Mouse (Mus musculus) yolk sac, embryonic 10.5 days (tissue): Measurements from ENCODE around the gene Serpina1d.
"Not testable (repeated sequence)": the region's sequence is repeated elsewhere in the genome, so short reads cannot be mapped to it uniquely, and the experiment has no call there.

Source experiments
- DNase-seq: peaks from one replicate; pipeline ENCODE4 v3.0.0-alpha.2; 2017; ENCODE audit warnings: low spot score

Serpina1d gene

GRCm38 (mm10) chr12:103773246-103773851 is at the start of gene Serpina1d:
Serpina1d (minus strand) TSS chr12:103773592.
- peak; percentile 59 for DNase-seq

DNA sequence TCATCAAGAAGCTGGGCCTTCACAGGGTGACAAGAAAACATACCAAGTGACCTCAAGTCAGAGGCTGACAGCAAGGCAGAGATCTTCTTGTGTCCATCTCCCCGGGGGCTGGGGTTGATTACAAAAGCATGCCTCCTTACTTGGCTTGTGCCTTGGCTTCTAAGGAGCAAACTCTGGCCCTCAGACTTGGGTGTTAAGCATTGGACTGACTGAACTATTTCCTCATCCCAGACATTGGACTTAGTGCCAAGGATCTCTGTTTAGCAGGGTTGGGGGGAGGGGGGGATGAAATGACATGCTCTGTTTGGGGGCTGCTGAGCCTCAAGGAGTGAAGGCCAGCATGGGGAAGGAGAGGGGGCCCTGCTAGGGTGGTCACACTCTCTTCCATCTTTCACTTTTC is 2.8 kb downstream of the Serpina1d start:
- DNase-seq, result peak; percentile 54

- DNase-seq, result not testable (repeated sequence)
Measured at GRCm38 (mm10) chr12:103763083-103763482, 10.3 kb downstream of the Serpina1d start.

DNA sequence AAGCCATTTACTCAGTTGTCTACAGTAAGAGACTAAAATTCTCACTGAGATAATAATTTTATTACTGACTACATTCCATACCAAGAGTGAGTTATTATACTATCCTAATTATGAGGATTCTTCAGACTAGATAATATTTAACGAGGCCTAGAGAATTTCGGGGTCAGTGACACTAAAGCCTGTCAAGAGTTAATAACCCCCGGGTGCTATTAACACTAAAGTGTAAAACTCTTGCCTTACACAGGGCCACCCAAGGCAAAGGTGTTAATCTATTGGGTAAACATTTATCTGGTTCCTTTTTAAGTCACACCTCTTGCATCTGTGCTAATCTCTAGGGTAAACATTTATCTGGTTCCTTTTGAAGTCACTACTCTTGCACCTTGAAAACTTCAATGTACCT is 13.1 kb downstream of the Serpina1d start:
- DNase-seq, result not testable (repeated sequence)

GRCm38 (mm10) chr12:103745957-103746356 is 27.4 kb downstream of the Serpina1d start:
- DNase-seq, result not testable (repeated sequence)

- DNase-seq, result peak; percentile 86
Measured at GRCm38 (mm10) chr12:103737791-103738580, 35.4 kb downstream of the Serpina1d start.

GRCm38 (mm10) chr12:103735566-103735965 is 37.8 kb downstream of the Serpina1d start:
- DNase-seq, result not testable (repeated sequence)

- not testable (repeated sequence) for DNase-seq
Measured at GRCm38 (mm10) chr12:103735101-103735500, 38.3 kb downstream of the Serpina1d start.
